Mouse (Mus musculus) kidney, embryonic 16.5 days (tissue): ENCODE results near the gene Rps6kb2. TPM values are rescaled to one million over a fixed set of nuclear protein-coding genes. Genes with fewer than 3 reads are reported as not detected.

Experiments
- ATAC-seq: fragments of 200-750 bp; cut with Nextera tagmentation; 2 replicates; pipeline ENCODE4 v1.8.0; 2017; ENCODE audit warnings: moderate TSS enrichment; ENCODE audit not compliant: low FRiP score, low TSS enrichment
- H3K27ac ChIP-seq: fragments of 300-500 bp; sonication (generic); 2 replicates; pipeline ENCODE4 v1.5.1; 2014; ENCODE audit warnings: low read length
- H3K27me3 ChIP-seq: fragments of 300-500 bp; sonication (generic); 2 replicates; pipeline ENCODE4 v1.6.1; 2014; ENCODE audit warnings: low read length, control low read depth, mixed read lengths; ENCODE audit not compliant: insufficient read depth
- H3K36me3 ChIP-seq: fragments of 300-500 bp; sonication (generic); 2 replicates; pipeline ENCODE4 v1.6.1; 2014; ENCODE audit warnings: low read length, control low read depth, mixed read lengths; ENCODE audit not compliant: insufficient read depth
- H3K4me1 ChIP-seq: fragments of 300-500 bp; sonication (generic); 2 replicates; pipeline ENCODE4 v1.6.1; 2014; ENCODE audit warnings: low read length, control low read depth, mixed read lengths; ENCODE audit not compliant: insufficient read depth
- H3K4me2 ChIP-seq: fragments of 300-500 bp; sonication (generic); replicated peaks from 2 replicates; pipeline ENCODE4 v1.6.1; 2014; ENCODE audit warnings: low read depth, low read length
- H3K4me3 ChIP-seq: fragments of 300-500 bp; sonication (generic); 2 replicates; pipeline ENCODE4 v1.5.1; 2014; ENCODE audit warnings: mild to moderate bottlenecking, low read length
- H3K9ac ChIP-seq: fragments of 300-500 bp; sonication (generic); replicated peaks from 2 replicates; pipeline ENCODE4 v1.6.1; 2014; ENCODE audit warnings: low read length
- H3K9me3 ChIP-seq: fragments of 300-500 bp; sonication (generic); 2 replicates; pipeline ENCODE4 v1.6.1; 2016; ENCODE audit warnings: low read length, control low read depth
- WGBS: fragments of 180-500 bp; shearing (Covaris S2); extraction: QIAGEN DNeasy Blood & Tissue Kit; methylation state at CpG from one replicate; pipeline ENCODE4 v1.1.7; 2014; 5-methylcytosine and 5-hydroxymethylcytosine counted together
- polyA plus RNA-seq: library from polyadenylated mRNA; unstranded; fragments of >200 nt; fragmentation: Nextera tagmentation; extraction: Ambion mirVana; gene quantifications from 2 replicates; pipeline ENCODE4 v1.2.1, GENCODE M21; 2015

Rps6kb2 gene
- polyA plus RNA-seq, 1 experiment from 2014 or later: 62.9 TPM

DNA sequence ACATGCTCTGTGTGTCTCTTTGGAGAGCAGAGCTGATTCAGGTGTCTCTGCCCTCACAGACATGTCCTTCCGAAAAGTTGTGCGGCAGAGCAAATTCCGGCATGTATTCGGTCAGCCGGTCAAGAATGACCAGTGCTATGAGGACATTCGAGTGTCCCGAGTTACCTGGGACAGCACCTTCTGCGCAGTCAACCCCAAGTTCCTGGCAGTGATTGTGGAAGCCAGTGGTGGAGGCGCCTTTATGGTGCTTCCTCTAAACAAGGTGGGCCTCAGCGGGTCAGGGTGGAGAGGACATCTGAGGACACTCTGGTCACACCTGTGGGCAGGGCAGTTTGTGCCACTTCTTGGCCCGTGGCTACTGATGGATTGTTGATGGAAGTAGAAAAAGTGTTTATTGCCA, 13.9 kb downstream of the Rps6kb2 start:
- H3K9me3 ChIP-seq: no peaks in the 10 kb centered on the region
- peak overlapping the region; percentile 91 for H3K4me2 ChIP-seq
- no peak overlapping the region for H3K27ac ChIP-seq
- WGBS: 75% methylated on average over 11 of the region's 11 CpGs
- H3K27me3 ChIP-seq: no peaks in the 10 kb centered on the region
- peak overlapping the region; percentile 93 for H3K9ac ChIP-seq
- H3K4me3 ChIP-seq: peak overlapping the region; percentile 84
- H3K36me3 ChIP-seq: peaks cover 16% of the 10 kb centered on the region
- no peak for ATAC-seq
- H3K4me1 ChIP-seq: peaks cover 25% of the 10 kb centered on the region

GRCm38 (mm10) chr19:4148819-4149218, 14.3 kb downstream of the Rps6kb2 start:
- peaks cover 14% of the 10 kb centered on the region for H3K36me3 ChIP-seq
- peaks cover 25% of the 10 kb centered on the region for H3K4me1 ChIP-seq
- WGBS: 2% methylated on average over 8 of the region's 8 CpGs
- no peaks in the 10 kb centered on the region for H3K27me3 ChIP-seq
- no peaks in the 10 kb centered on the region for H3K9me3 ChIP-seq
- H3K4me3 ChIP-seq: peak overlapping the region; percentile 84
- H3K27ac ChIP-seq: peak overlapping the region; percentile 65
- H3K9ac ChIP-seq: peak overlapping the region; percentile 93
- peak overlapping the region; percentile 91 for H3K4me2 ChIP-seq
- peak; percentile 18; the same call in 1 of the 2 replicates for ATAC-seq

GRCm38 (mm10) chr19:4148491-4148806, 14.7 kb downstream of the Rps6kb2 start, which contains the start of gene Coro1b:
Coro1b (plus strand) TSS chr19:4148619.
- peak; percentile 95 for ATAC-seq
- WGBS: under 1% methylated on average over 22 of the region's 33 CpGs
- Histone ChIP-seq H3K27ac (peak within 1 kb of the TSS; percentile 65), H3K4me3 (peak within 1 kb of the TSS; percentile 84), H3K4me1 (peaks cover 25% of the 10 kb centered on the region), H3K9ac (peak within 1 kb of the TSS; percentile 93), H3K4me2 (peak within 1 kb of the TSS; percentile 91), H3K27me3 (no peaks in the 10 kb centered on the region), H3K36me3 (peaks cover 10% of the 10 kb centered on the region), H3K9me3 (no peaks in the 10 kb centered on the region)

- Histone ChIP-seq H3K4me3 (peak overlapping the region; percentile 84), H3K27ac (peak overlapping the region; percentile 42), H3K9me3 (no peaks in the 10 kb centered on the region), H3K36me3 (peaks cover 8% of the 10 kb centered on the region), H3K4me2 (peak overlapping the region; percentile 91), H3K27me3 (no peaks in the 10 kb centered on the region), H3K4me1 (peaks cover 25% of the 10 kb centered on the region), H3K9ac (peak overlapping the region; percentile 63; the same call in 1 of the 2 replicates)
- WGBS: 34% methylated on average over 9 of the region's 9 CpGs
- peak; percentile 2; the same call in 1 of the 2 replicates for ATAC-seq
Measured at GRCm38 (mm10) chr19:4147782-4148490, 15.2 kb downstream of the Rps6kb2 start.

GRCm38 (mm10) chr19:4147022-4147405, 16.1 kb downstream of the Rps6kb2 start:
- no peaks in the 10 kb centered on the region for H3K27me3 ChIP-seq
- H3K9ac ChIP-seq: no peak overlapping the region
- H3K4me1 ChIP-seq: peaks cover 28% of the 10 kb centered on the region
- whole genome bisulfite sequencing: 69% methylated on average over 3 of the region's 3 CpGs
- H3K27ac ChIP-seq: no peak overlapping the region
- ATAC-seq: no peak
- no peak overlapping the region for H3K4me2 ChIP-seq
- H3K9me3 ChIP-seq: no peaks in the 10 kb centered on the region
- H3K36me3 ChIP-seq: peaks cover 8% of the 10 kb centered on the region
- H3K4me3 ChIP-seq: no peak overlapping the region

- no peak overlapping the region for H3K9ac ChIP-seq
- no peak overlapping the region for H3K4me3 ChIP-seq
- H3K36me3 ChIP-seq: peaks cover 8% of the 10 kb centered on the region
- no peak overlapping the region for H3K4me2 ChIP-seq
- ATAC-seq: no peak
- H3K27ac ChIP-seq: no peak overlapping the region
- peaks cover 28% of the 10 kb centered on the region for H3K4me1 ChIP-seq
- H3K9me3 ChIP-seq: no peaks in the 10 kb centered on the region
- no peaks in the 10 kb centered on the region for H3K27me3 ChIP-seq
- 65% methylated on average over 12 of the region's 12 CpGs for WGBS
Measured at GRCm38 (mm10) chr19:4146366-4147021, 16.7 kb downstream of the Rps6kb2 start.

GRCm38 (mm10) chr19:4145936-4146335, 17.2 kb downstream of the Rps6kb2 start:
- Histone ChIP-seq H3K4me1 (peaks cover 28% of the 10 kb centered on the region), H3K4me3 (no peak overlapping the region), H3K9me3 (no peaks in the 10 kb centered on the region), H3K27ac (no peak overlapping the region), H3K9ac (no peak overlapping the region), H3K4me2 (no peak overlapping the region), H3K36me3 (peaks cover 4% of the 10 kb centered on the region; the same call in 1 of the 2 replicates), H3K27me3 (no peaks in the 10 kb centered on the region)
- 95% methylated on average over 5 of the region's 5 CpGs for WGBS
- ATAC-seq: no peak

- Histone ChIP-seq H3K4me3 (no peak overlapping the region), H3K36me3 (no peaks in the 10 kb centered on the region), H3K27ac (no peak overlapping the region), H3K27me3 (no peaks in the 10 kb centered on the region), H3K4me2 (no peak overlapping the region), H3K4me1 (peaks cover 19% of the 10 kb centered on the region), H3K9me3 (no peaks in the 10 kb centered on the region), H3K9ac (no peak overlapping the region)
- no peak for ATAC-seq
- WGBS: 74% methylated on average over 16 of the region's 16 CpGs
Measured at GRCm38 (mm10) chr19:4144550-4145498, 18.3 kb downstream of the Rps6kb2 start.

- Histone ChIP-seq H3K27ac (no peak within 1 kb of the TSS), H3K4me1 (peaks cover 9% of the 10 kb centered on the region), H3K9me3 (no peaks in the 10 kb centered on the region), H3K4me2 (no peak within 1 kb of the TSS), H3K4me3 (no peak within 1 kb of the TSS), H3K27me3 (no peaks in the 10 kb centered on the region), H3K36me3 (no peaks in the 10 kb centered on the region), H3K9ac (no peak within 1 kb of the TSS)
- ATAC-seq: no peak
- WGBS: 77% methylated on average over 7 of the region's 7 CpGs
Measured at GRCm38 (mm10) chr19:4143759-4144268, 19.3 kb downstream of the Rps6kb2 start, which contains the start of gene Cabp4. Cabp4 (minus strand) TSS chr19:4144033.
